Comparison of ENCODE assay signal across 18 mouse cellular contexts in genomic region chr7:115783982-115784917, GRCm38 (mm10).
DNase-seq lines count a peak whose midpoint lies in the region; ATAC-seq and TF ChIP-seq lines count a peak whose summit lies in the region.
"Had no signal": no experiment of that assay in that cellular context is flagged by ENCODE, and none has a peak within 500 bp of the region (broad histone marks: within the 10 kb centered on the region; RNA-seq: fewer than 3 reads in every experiment).

No protein-coding gene starts in this region.

- no peak overlapping the region for H3K9ac ChIP-seq in heart, postnatal 0 days (replicated peaks; ENCODE audit: low read depth, low read length)
- H3K9ac ChIP-seq in liver, embryonic 13.5 days = no peak overlapping the region
- H3K9ac ChIP-seq in stomach, embryonic 15.5 days = no peak overlapping the region
- H3K9ac ChIP-seq: embryonic facial prominence, embryonic 13.5 days; forebrain, embryonic 13.5 days; hindbrain, embryonic 14.5 days; neural tube, embryonic 12.5 days had no signal

- H3K4me3 ChIP-seq in lung, adult 2 months (replicated peaks; ENCODE audit: extremely low read depth, low read depth, low read length) = no peak overlapping the region
- no peak overlapping the region for H3K4me3 ChIP-seq in heart, postnatal 0 days (ENCODE audit: low read depth, low read length)
- H3K4me3 ChIP-seq in liver, embryonic 13.5 days (replicated peaks) = no peak overlapping the region
- H3K4me3 ChIP-seq in stomach, embryonic 15.5 days (replicated peaks) = no peak overlapping the region
- no peak overlapping the region for H3K4me3 ChIP-seq in midbrain, embryonic 10.5 days
- H3K4me3 ChIP-seq: embryonic facial prominence, embryonic 13.5 days; forebrain, embryonic 13.5 days; neural tube, embryonic 12.5 days had no signal

- TF ChIP-seq POLR2A in lung, adult 2 months (IDR thresholded peaks at IDR 0.05; ENCODE audit: borderline replicate concordance, extremely low read depth, low read depth, low read length) = no peak

- 0 out of 2 replicates have a peak, but pooled peaks have one; percentile 35 for TF ChIP-seq EP300 in heart, postnatal 0 days (IDR thresholded peaks at IDR 0.05; ENCODE audit: low read depth)

- no peaks in the 10 kb centered on the region for H3K4me1 ChIP-seq in lung, adult 2 months (ENCODE audit: control insufficient read depth, insufficient read depth, low read length)
- H3K4me1 ChIP-seq in heart, postnatal 0 days (ENCODE audit: control insufficient read depth, insufficient read depth) = peaks cover 12% of the 10 kb centered on the region
- H3K4me1 ChIP-seq in liver, embryonic 13.5 days (replicated peaks) = peaks cover 11% of the 10 kb centered on the region
- no peaks in the 10 kb centered on the region for H3K4me1 ChIP-seq in stomach, embryonic 15.5 days
- H3K4me1 ChIP-seq in midbrain, embryonic 10.5 days = peaks cover 6% of the 10 kb centered on the region
- H3K4me1 ChIP-seq: embryonic facial prominence, embryonic 13.5 days; neural tube, embryonic 12.5 days had no signal

- DNase-seq in lung, adult 18-20 months = peak; percentile 39 to 40
- no peak for DNase-seq in lung, adult 2 months
- peak; percentile 68 for DNase-seq in heart, postnatal 0 days (ENCODE audit: low spot score)
- DNase-seq in liver, embryonic 13.5 days = peak; percentile 13
- no peak for DNase-seq in midbrain, embryonic 10.5 days (ENCODE audit: low spot score)
- no peak for DNase-seq in spleen, postnatal 4 days (ENCODE audit: low spot score in 2 of 2)
- DNase-seq in yolk sac, embryonic 10.5 days (ENCODE audit: low spot score) = no peak
- DNase-seq: adrenal gland, adult 2 months; cerebellum, postnatal 36 days; thymus, postnatal 25 days had no signal

- H3K36me3 ChIP-seq in heart, postnatal 0 days (replicated peaks; ENCODE audit: control insufficient read depth, insufficient read depth, low read length) = no peaks in the 10 kb centered on the region
- peaks cover 6% of the 10 kb centered on the region; the same call in 1 of the 2 replicates for H3K36me3 ChIP-seq in liver, embryonic 13.5 days
- H3K36me3 ChIP-seq in stomach, embryonic 15.5 days = no peaks in the 10 kb centered on the region
- H3K36me3 ChIP-seq in midbrain, embryonic 10.5 days = peaks cover 4% of the 10 kb centered on the region; the same call in 1 of the 2 replicates
- H3K36me3 ChIP-seq: embryonic facial prominence, embryonic 13.5 days; neural tube, embryonic 12.5 days had no signal

- peak overlapping the region; percentile 83 for H3K27ac ChIP-seq in heart, postnatal 0 days (ENCODE audit: low read depth)
- H3K27ac ChIP-seq in liver, embryonic 13.5 days = no peak overlapping the region
- no peak overlapping the region; the same call in 1 of the 2 replicates for H3K27ac ChIP-seq in stomach, embryonic 15.5 days
- no peak overlapping the region for H3K27ac ChIP-seq in midbrain, embryonic 10.5 days (replicated peaks)
- H3K27ac ChIP-seq: embryonic facial prominence, embryonic 13.5 days; forebrain, embryonic 13.5 days; hindbrain, embryonic 14.5 days; macrophage; neural tube, embryonic 12.5 days had no signal

- peak; percentile 71 for ATAC-seq in heart, postnatal 0 days (ENCODE audit: insufficient read depth, low read depth)
- ATAC-seq in liver, embryonic 13.5 days (ENCODE audit: low read depth) = peak; percentile 75
- ATAC-seq in stomach, embryonic 15.5 days (ENCODE audit: insufficient read depth, low FRiP score, low read depth) = peak; percentile 63; the same call in 1 of the 2 replicates
- ATAC-seq: CD4-positive, CD25-positive, alpha-beta regulatory T cell, adult 4 months; forebrain, embryonic 13.5 days; midbrain, embryonic 16.5 days had no signal

- no peak for TF ChIP-seq CTCF in lung, adult 2 months (IDR thresholded peaks at IDR 0.05; ENCODE audit: insufficient read depth, low read length)
- TF ChIP-seq CTCF in heart, postnatal 0 days (IDR thresholded peaks at IDR 0.05; ENCODE audit: low read depth) = no peak; the same call in 1 of the 2 replicates

- no peak overlapping the region for H3K4me2 ChIP-seq in heart, postnatal 0 days (ENCODE audit: low read depth, low read length)
- no peak overlapping the region for H3K4me2 ChIP-seq in liver, embryonic 13.5 days
- H3K4me2 ChIP-seq in stomach, embryonic 15.5 days = no peak overlapping the region
- H3K4me2 ChIP-seq: embryonic facial prominence, embryonic 13.5 days; forebrain, embryonic 13.5 days; hindbrain, embryonic 14.5 days; neural tube, embryonic 12.5 days had no signal

- no peaks in the 10 kb centered on the region for H3K9me3 ChIP-seq in heart, postnatal 0 days (replicated peaks; ENCODE audit: control insufficient read depth, low read length)
- no peaks in the 10 kb centered on the region for H3K9me3 ChIP-seq in liver, embryonic 13.5 days (replicated peaks)
- H3K9me3 ChIP-seq in stomach, embryonic 15.5 days = no peaks in the 10 kb centered on the region
- H3K9me3 ChIP-seq in midbrain, embryonic 10.5 days (replicated peaks) = no peaks in the 10 kb centered on the region
- H3K9me3 ChIP-seq: embryonic facial prominence, embryonic 13.5 days had no signal

- 75% methylated on average over 8 of the region's 8 CpGs for WGBS in lung, adult 2 months
- WGBS in heart, postnatal 0 days = 48% methylated on average over 8 of the region's 8 CpGs
- whole genome bisulfite sequencing in liver, embryonic 13.5 days (ENCODE audit: insufficient replicate concordance) = 75% methylated on average over 8 of the region's 8 CpGs
- WGBS in stomach, embryonic 15.5 days = 81% methylated on average over 8 of the region's 8 CpGs
- 88% methylated on average over 8 of the region's 8 CpGs for WGBS in midbrain, embryonic 10.5 days

- no peaks in the 10 kb centered on the region for H3K27me3 ChIP-seq in heart, postnatal 0 days (ENCODE audit: control insufficient read depth, insufficient read depth, low read length)
- no peaks in the 10 kb centered on the region for H3K27me3 ChIP-seq in liver, embryonic 13.5 days
- no peaks in the 10 kb centered on the region for H3K27me3 ChIP-seq in stomach, embryonic 15.5 days (replicated peaks)
- no peaks in the 10 kb centered on the region for H3K27me3 ChIP-seq in midbrain, embryonic 10.5 days (ENCODE audit: low read depth, poor library complexity, severe bottlenecking)
- H3K27me3 ChIP-seq: embryonic facial prominence, embryonic 13.5 days; forebrain, embryonic 13.5 days; neural tube, embryonic 12.5 days had no signal

Comparison
In these comparisons a context has a peak if more than half of its experiments do, and no peak if none do; other contexts are left out.
1. DNase-seq: peak in lung, adult 18-20 months (2 of 2), heart, postnatal 0 days (single experiment) and liver, embryonic 13.5 days (single experiment); none in lung, adult 2 months (single experiment), midbrain, embryonic 10.5 days (single experiment), spleen, postnatal 4 days (0 of 2) and yolk sac, embryonic 10.5 days (single experiment).
2. Peak in every context shown above with its lines, with median percentiles within 50 percentile points of each other: ATAC-seq.